Mouse (Mus musculus) liver, embryonic 13.5 days (tissue): Measurements from ENCODE around the gene Tgif2. TPM values are rescaled to one million over a fixed set of nuclear protein-coding genes. Genes with fewer than 3 reads are reported as not detected.
"Not testable (repeated sequence)": the region's sequence is repeated elsewhere in the genome, so short reads cannot be mapped to it uniquely, and the experiment has no call there.

Experiments
- ATAC-seq: fragments of 200-750 bp; cut with Nextera tagmentation; 2 replicates; pipeline ENCODE4 v1.8.0; 2017; ENCODE audit warnings: low read depth, mild to moderate bottlenecking, moderate number of reproducible peaks, moderate library complexity
- DNase-seq: peaks from one replicate; pipeline ENCODE4 v3.0.0; 2022
- H3K27ac ChIP-seq: fragments of 300-500 bp; sonication (generic); 2 replicates; pipeline ENCODE4 v1.5.1; 2015; ENCODE audit warnings: moderate library complexity, mild to moderate bottlenecking, inconsistent platforms
- H3K27me3 ChIP-seq: fragments of 300-500 bp; sonication (generic); 2 replicates; pipeline ENCODE4 v1.6.1; 2015; ENCODE audit warnings: mild to moderate bottlenecking, inconsistent platforms
- H3K36me3 ChIP-seq: fragments of 300-500 bp; sonication (generic); 2 replicates; pipeline ENCODE4 v1.6.1; 2015; ENCODE audit warnings: mild to moderate bottlenecking, inconsistent platforms
- H3K4me1 ChIP-seq: fragments of 300-500 bp; sonication (generic); replicated peaks from 2 replicates; pipeline ENCODE4 v1.6.1; 2015; ENCODE audit warnings: inconsistent platforms
- H3K4me2 ChIP-seq: fragments of 300-500 bp; sonication (generic); 2 replicates; pipeline ENCODE4 v1.6.1; 2015; ENCODE audit warnings: inconsistent platforms, mild to moderate bottlenecking, moderate library complexity
- H3K4me3 ChIP-seq: fragments of 300-500 bp; sonication (generic); replicated peaks from 2 replicates; pipeline ENCODE4 v1.5.1; 2015; ENCODE audit warnings: mild to moderate bottlenecking, inconsistent platforms
- H3K9ac ChIP-seq: fragments of 300-500 bp; sonication (generic); 2 replicates; pipeline ENCODE4 v1.6.1; 2015; ENCODE audit warnings: mild to moderate bottlenecking, inconsistent platforms
- H3K9me3 ChIP-seq: fragments of 300-500 bp; sonication (generic); replicated peaks from 2 replicates; pipeline ENCODE4 v1.6.1; 2016; ENCODE audit warnings: inconsistent platforms
- WGBS: fragments of 180-500 bp; shearing (Covaris S2); methylation state at CpG from one replicate; pipeline ENCODE4 v1.1.7; 2015; ENCODE audit not compliant: insufficient replicate concordance; 5-methylcytosine and 5-hydroxymethylcytosine counted together
- polyA plus RNA-seq: library from polyadenylated mRNA; unstranded; fragments of >200 nt; fragmentation: Nextera tagmentation; extraction: Ambion mirVana; gene quantifications from 2 replicates; pipeline ENCODE4 v1.2.1, GENCODE M21; 2015

Gene Tgif2
- polyA plus RNA-seq, 1 experiment from 2014 or later: 7.2 TPM

- 76% methylated on average over 10 of the region's 10 CpGs for WGBS
- ATAC-seq: no peak
- H3K27ac ChIP-seq: no peak overlapping the region
These were observed 3.5 kb downstream of the Tgif2 start for GRCm38 (mm10) chr2:156843331-156843730.

GRCm38 (mm10) chr2:156844715-156845114 is 4.9 kb downstream of the Tgif2 start:
- Histone ChIP-seq H3K27ac (no peak overlapping the region), H3K4me1 (peaks cover 53% of the 10 kb centered on the region), H3K9me3 (no peaks in the 10 kb centered on the region), H3K9ac (no peak overlapping the region), H3K36me3 (peaks cover 42% of the 10 kb centered on the region), H3K4me3 (no peak overlapping the region), H3K27me3 (no peaks in the 10 kb centered on the region), H3K4me2 (no peak overlapping the region)
- WGBS: 72% methylated on average over 10 of the region's 10 CpGs
- DNase-seq (no peak), ATAC-seq (no peak)

More at GRCm38 (mm10) chr2:156843331-156843730, 3.5 kb downstream of the Tgif2 start:
- H3K4me1 ChIP-seq: peaks cover 60% of the 10 kb centered on the region
- H3K4me2 ChIP-seq: no peak overlapping the region; the same call in 1 of the 2 replicates
- no peak for DNase-seq
- no peaks in the 10 kb centered on the region for H3K27me3 ChIP-seq
- H3K9me3 ChIP-seq: no peaks in the 10 kb centered on the region
- H3K4me3 ChIP-seq: no peak overlapping the region
- H3K9ac ChIP-seq: no peak overlapping the region
- H3K36me3 ChIP-seq: peaks cover 32% of the 10 kb centered on the region

GRCm38 (mm10) chr2:156847653-156848052 is 7.8 kb downstream of the Tgif2 start:
- Histone ChIP-seq H3K27me3 (no peaks in the 10 kb centered on the region), H3K36me3 (peaks cover 69% of the 10 kb centered on the region), H3K9me3 (no peaks in the 10 kb centered on the region), H3K27ac (no peak overlapping the region), H3K9ac (no peak overlapping the region), H3K4me3 (no peak overlapping the region), H3K4me2 (no peak overlapping the region), H3K4me1 (peaks cover 38% of the 10 kb centered on the region)
- DNase-seq (no peak), ATAC-seq (no peak)
- WGBS: 72% methylated on average over 6 of the region's 6 CpGs

GRCm38 (mm10) chr2:156848526-156849182 is 8.8 kb downstream of the Tgif2 start:
- Histone ChIP-seq H3K4me2 (no peak overlapping the region), H3K4me3 (no peak overlapping the region), H3K36me3 (peaks cover 69% of the 10 kb centered on the region), H3K4me1 (peaks cover 28% of the 10 kb centered on the region), H3K27ac (no peak overlapping the region), H3K9me3 (no peaks in the 10 kb centered on the region), H3K27me3 (no peaks in the 10 kb centered on the region), H3K9ac (no peak overlapping the region)
- 57% methylated on average over 6 of the region's 6 CpGs for WGBS
- no peak for DNase-seq
- ATAC-seq: no peak

GRCm38 (mm10) chr2:156850505-156850904 is 10.7 kb downstream of the Tgif2 start:
- Histone ChIP-seq H3K9me3 (no peaks in the 10 kb centered on the region), H3K9ac (no peak overlapping the region), H3K4me2 (no peak overlapping the region), H3K36me3 (peaks cover 56% of the 10 kb centered on the region), H3K27me3 (no peaks in the 10 kb centered on the region), H3K4me1 (peaks cover 20% of the 10 kb centered on the region), H3K27ac (no peak overlapping the region), H3K4me3 (no peak overlapping the region)
- DNase-seq: no peak
- WGBS: 75% methylated on average over 5 of the region's 5 CpGs
- ATAC-seq: no peak

GRCm38 (mm10) chr2:156853584-156853983 is 13.8 kb downstream of the Tgif2 start:
- Histone ChIP-seq H3K36me3 (peaks cover 49% of the 10 kb centered on the region), H3K4me1 (peaks cover 21% of the 10 kb centered on the region)
- not testable (repeated sequence) for H3K27ac ChIP-seq, H3K4me3 ChIP-seq, H3K9ac ChIP-seq, DNase-seq, H3K9me3 ChIP-seq, H3K27me3 ChIP-seq, H3K4me2 ChIP-seq, ATAC-seq
- WGBS: 93% methylated on average over 9 of the region's 13 CpGs

GRCm38 (mm10) chr2:156853999-156854771 is 14.4 kb downstream of the Tgif2 start:
- H3K9me3 ChIP-seq, H3K4me3 ChIP-seq, H3K27ac ChIP-seq, H3K4me2 ChIP-seq, H3K9ac ChIP-seq, DNase-seq, ATAC-seq, H3K27me3 ChIP-seq: not testable (repeated sequence)
- WGBS: 64% methylated on average over 13 of the region's 13 CpGs
- Histone ChIP-seq H3K4me1 (peaks cover 19% of the 10 kb centered on the region), H3K36me3 (peaks cover 44% of the 10 kb centered on the region)

- no peaks in the 10 kb centered on the region for H3K9me3 ChIP-seq
- H3K4me3 ChIP-seq: no peak overlapping the region
- no peak overlapping the region for H3K27ac ChIP-seq
- H3K4me1 ChIP-seq: peaks cover 12% of the 10 kb centered on the region
- H3K9ac ChIP-seq: no peak overlapping the region
- H3K27me3 ChIP-seq: no peaks in the 10 kb centered on the region
- ATAC-seq (no peak), DNase-seq (no peak)
- peaks cover 25% of the 10 kb centered on the region for H3K36me3 ChIP-seq
- H3K4me2 ChIP-seq: no peak overlapping the region
- 90% methylated on average over 1 of the region's 1 CpGs for WGBS
These were observed 16.5 kb downstream of the Tgif2 start for GRCm38 (mm10) chr2:156856311-156856710.

GRCm38 (mm10) chr2:156857385-156857791 is 17.6 kb downstream of the Tgif2 start:
- Histone ChIP-seq H3K9ac (no peak overlapping the region), H3K27ac (no peak overlapping the region; the same call in 1 of the 2 replicates), H3K9me3 (no peaks in the 10 kb centered on the region), H3K36me3 (peaks cover 14% of the 10 kb centered on the region), H3K27me3 (no peaks in the 10 kb centered on the region), H3K4me1 (peaks cover 16% of the 10 kb centered on the region), H3K4me3 (no peak overlapping the region), H3K4me2 (no peak overlapping the region)
- DNase-seq (no peak), ATAC-seq (no peak)
- WGBS: 76% methylated on average over 3 of the region's 3 CpGs

- H3K9ac ChIP-seq: no peak within 1 kb of the TSS
- WGBS: 79% methylated on average over 2 of the region's 2 CpGs
- no peak for ATAC-seq
These were observed 18.0 kb downstream of the Tgif2 start, which contains the start of gene 4930518I15Rik for GRCm38 (mm10) chr2:156857835-156858234. Gene 4930518I15Rik (minus strand): TSS chr2:156857946.

GRCm38 (mm10) chr2:156858671-156859070 is 18.9 kb downstream of the Tgif2 start:
- WGBS: 85% methylated on average over 7 of the region's 7 CpGs
- Histone ChIP-seq H3K4me1 (peaks cover 17% of the 10 kb centered on the region), H3K27ac (no peak overlapping the region), H3K9ac (no peak overlapping the region), H3K36me3 (peaks cover 12% of the 10 kb centered on the region), H3K4me2 (no peak overlapping the region), H3K9me3 (no peaks in the 10 kb centered on the region), H3K4me3 (no peak overlapping the region), H3K27me3 (no peaks in the 10 kb centered on the region)
- DNase-seq (no peak), ATAC-seq (no peak)

More at GRCm38 (mm10) chr2:156857835-156858234, 18.0 kb downstream of the Tgif2 start, which contains the start of gene 4930518I15Rik:
- Histone ChIP-seq H3K27ac (no peak within 1 kb of the TSS; the same call in 1 of the 2 replicates), H3K27me3 (no peaks in the 10 kb centered on the region), H3K4me1 (peaks cover 16% of the 10 kb centered on the region), H3K36me3 (peaks cover 12% of the 10 kb centered on the region), H3K4me2 (no peak within 1 kb of the TSS), H3K4me3 (no peak within 1 kb of the TSS), H3K9me3 (no peaks in the 10 kb centered on the region)
- DNase-seq: no peak
